Mouse (Mus musculus): ENCODE measurements around the gene Olfr1317.

The Olfr1317 gene

DNA sequence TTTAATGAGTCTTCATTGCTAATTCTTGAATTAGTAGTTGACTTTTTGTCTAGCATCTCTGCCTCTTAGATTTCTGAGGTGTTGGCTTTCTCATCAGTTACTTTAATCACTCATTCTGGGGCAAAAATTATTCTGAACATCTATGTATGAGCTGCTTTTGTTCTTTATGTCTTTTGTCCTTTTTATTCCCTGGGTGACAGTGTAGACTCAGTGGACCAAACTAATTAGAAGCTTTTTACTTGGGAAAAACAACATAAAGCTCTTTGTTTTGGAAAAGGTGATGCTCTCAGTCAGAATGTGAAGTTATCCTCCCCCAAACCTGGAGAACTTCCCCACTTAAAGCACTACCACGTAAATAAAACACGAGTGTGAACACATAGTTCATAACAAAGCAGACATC, at the start of gene Olfr1317:
Gene Olfr1317 (plus strand): TSS at position 301 of the 400 bp plus-strand sequence.
- WGBS = 72% methylated on average over 2 of the region's 2 CpGs

GRCm38 (mm10) chr2:112096681-112097080, 43.4 kb upstream of the Olfr1317 start, which contains the start of gene Olfr1314:
TSS of gene Olfr1314 (minus strand) at chr2:112096781.

DNA sequence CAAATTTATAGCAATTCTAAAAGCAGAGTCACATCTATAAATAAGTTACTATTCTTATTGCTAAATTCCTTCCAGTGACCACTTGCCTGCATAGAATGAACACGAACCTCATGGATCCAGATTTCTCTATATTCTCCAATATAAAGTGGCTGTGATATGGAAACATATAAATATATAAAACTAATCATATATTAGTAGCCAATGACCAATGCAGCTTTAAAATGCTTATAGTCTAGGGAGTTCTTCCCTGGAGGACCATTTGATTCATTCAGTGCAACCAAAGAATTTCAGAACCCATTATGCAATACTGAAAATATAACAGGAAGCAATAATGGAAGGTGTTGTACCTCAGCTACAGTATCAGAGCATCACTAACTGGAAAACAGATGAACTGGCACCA, 24.8 kb upstream of the Olfr1317 start, which contains the start of gene Olfr1315-ps1:
Gene Olfr1315-ps1 (minus strand): TSS at position 101 of the 400 bp plus-strand sequence.
- 73% methylated on average over 1 of the region's 1 CpGs for WGBS

- 91% methylated on average over 2 of the region's 2 CpGs for WGBS
These were observed 5.3 kb upstream of the Olfr1317 start, which contains the start of gene Olfr1316 for GRCm38 (mm10) chr2:112134877-112135276. TSS of gene Olfr1316 (minus strand) at chr2:112134977.

DNA sequence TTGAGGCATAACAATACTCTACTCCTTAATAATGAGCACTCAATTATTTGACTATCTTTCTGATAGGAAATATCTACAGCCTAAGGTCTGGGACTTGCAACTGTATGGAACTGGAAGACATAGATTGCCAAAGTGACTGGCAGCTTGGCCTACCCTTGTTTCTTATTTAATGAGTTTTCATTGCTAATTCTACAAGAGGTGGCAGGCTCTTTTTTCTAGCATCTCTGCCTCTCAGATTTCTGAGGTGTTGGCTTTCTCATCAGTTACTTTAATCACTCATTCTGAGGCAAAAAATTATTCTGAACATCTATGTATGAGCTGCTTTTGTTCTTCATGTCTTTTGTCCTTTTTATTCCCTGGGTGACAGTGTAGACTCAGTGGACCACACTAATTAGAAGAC, 13.8 kb downstream of the Olfr1317 start, which contains the start of gene Olfr1318:
Gene Olfr1318 (plus strand): TSS at position 301 of the 400 bp plus-strand sequence.

Measured in cerebral cortex, adult 2 months (tissue).